Mouse (Mus musculus): ENCODE data around the gene Pxk. TPM values are rescaled to one million over a fixed set of nuclear protein-coding genes. Genes with fewer than 3 reads are reported as not detected.

The Pxk gene
- 51.2 and 63.0 TPM in 2 replicates for polyA plus RNA-seq (2015; fragmentation: Nextera tagmentation; extraction: Ambion mirVana)

DNA sequence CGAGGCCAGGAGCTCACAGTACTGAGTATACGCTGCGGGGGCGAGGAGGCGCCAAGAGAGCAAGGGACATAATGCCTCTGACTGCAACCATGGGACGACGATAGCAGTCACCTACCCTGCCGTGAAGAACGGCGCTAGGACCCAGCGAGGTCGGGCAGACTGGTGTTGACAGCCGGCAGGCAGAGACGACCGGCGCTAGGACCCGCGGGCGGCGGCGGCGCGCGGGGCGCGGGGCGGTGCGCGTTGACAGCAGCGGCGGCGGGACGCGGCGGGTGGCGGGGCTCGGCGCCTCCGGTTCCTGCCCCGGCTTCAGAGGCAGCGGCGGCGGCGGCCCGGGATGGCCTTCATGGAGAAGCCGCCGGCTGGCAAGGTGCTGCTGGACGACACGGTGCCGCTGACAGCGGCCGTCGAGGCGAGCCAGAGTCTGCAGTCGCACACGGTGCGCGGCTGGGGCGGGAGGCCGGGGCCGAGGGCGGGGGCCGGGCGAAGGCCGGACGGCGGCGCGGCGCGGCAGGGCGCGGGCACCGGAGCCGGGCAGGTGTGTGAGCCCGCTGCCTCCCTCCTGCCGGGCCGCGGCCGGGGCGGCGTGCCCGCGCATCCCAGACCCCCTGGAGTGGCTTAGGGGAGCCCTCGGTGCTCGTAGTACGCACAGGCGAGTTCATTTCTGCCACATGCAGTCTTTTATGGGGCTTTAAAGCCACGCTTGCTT is at the start of gene Pxk:
Pxk (plus strand) TSS at position 234 of the 709 bp plus-strand sequence.
- Histone ChIP-seq H3K9ac (replicated peaks; ENCODE audit: low read depth, low read length) (peak within 1 kb of the TSS; percentile 78), H3K4me3 (replicated peaks; ENCODE audit: low read length) (peak within 1 kb of the TSS; percentile 69), H3K9me3 (ENCODE audit: control insufficient read depth, low read length) (no peaks in the 10 kb centered on the region), H3K27me3 (replicated peaks; ENCODE audit: control insufficient read depth, insufficient read depth, low read length) (no peaks in the 10 kb centered on the region), H3K27ac (ENCODE audit: low read length) (peak within 1 kb of the TSS; percentile 42; the same call in 1 of the 2 replicates), H3K36me3 (ENCODE audit: control insufficient read depth, insufficient read depth) (no peaks in the 10 kb centered on the region), H3K4me1 (replicated peaks; ENCODE audit: control insufficient read depth, insufficient read depth, low read length) (peaks cover 23% of the 10 kb centered on the region), H3K4me2 (ENCODE audit: low read length) (peak within 1 kb of the TSS; percentile 48)
- peak; percentile 96 for ATAC-seq
- under 1% methylated on average over 60 of the region's 89 CpGs for WGBS

DNA sequence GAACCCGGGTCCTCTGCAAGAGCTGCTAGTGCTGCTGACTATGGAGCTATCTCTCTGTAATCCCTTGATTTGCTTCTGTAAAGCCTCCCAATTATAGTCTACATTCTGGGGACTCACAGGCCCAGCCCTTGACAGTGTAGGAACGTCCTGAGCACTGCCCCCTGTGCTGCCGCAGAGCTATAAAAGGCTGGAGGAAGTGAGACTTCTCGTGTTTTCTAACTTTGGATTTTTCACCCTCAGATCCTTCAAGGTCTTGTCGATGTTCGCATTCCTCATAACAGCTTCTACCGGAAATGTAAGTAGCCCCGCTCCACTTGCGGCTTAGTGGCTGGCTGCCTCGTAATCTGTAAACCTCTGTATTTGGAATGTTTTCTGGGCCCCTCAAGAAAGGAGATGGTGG is 48.7 kb upstream of the Pxk start:
- no peak overlapping the region for H3K9ac ChIP-seq (replicated peaks; ENCODE audit: low read depth, low read length)
- WGBS, result 94% methylated on average over 10 of the region's 10 CpGs
- H3K4me3 ChIP-seq (replicated peaks; ENCODE audit: low read length), result no peak overlapping the region
- no peak overlapping the region for H3K27ac ChIP-seq (ENCODE audit: low read length)
- ATAC-seq, result no peak
- no peak overlapping the region for H3K4me2 ChIP-seq (ENCODE audit: low read length)
- H3K9me3 ChIP-seq (ENCODE audit: control insufficient read depth, low read length), result no peaks in the 10 kb centered on the region
- peaks cover 17% of the 10 kb centered on the region for H3K36me3 ChIP-seq (ENCODE audit: control insufficient read depth, insufficient read depth)
- H3K4me1 ChIP-seq (replicated peaks; ENCODE audit: control insufficient read depth, insufficient read depth, low read length), result no peaks in the 10 kb centered on the region
- H3K27me3 ChIP-seq (replicated peaks; ENCODE audit: control insufficient read depth, insufficient read depth, low read length), result no peaks in the 10 kb centered on the region

DNA sequence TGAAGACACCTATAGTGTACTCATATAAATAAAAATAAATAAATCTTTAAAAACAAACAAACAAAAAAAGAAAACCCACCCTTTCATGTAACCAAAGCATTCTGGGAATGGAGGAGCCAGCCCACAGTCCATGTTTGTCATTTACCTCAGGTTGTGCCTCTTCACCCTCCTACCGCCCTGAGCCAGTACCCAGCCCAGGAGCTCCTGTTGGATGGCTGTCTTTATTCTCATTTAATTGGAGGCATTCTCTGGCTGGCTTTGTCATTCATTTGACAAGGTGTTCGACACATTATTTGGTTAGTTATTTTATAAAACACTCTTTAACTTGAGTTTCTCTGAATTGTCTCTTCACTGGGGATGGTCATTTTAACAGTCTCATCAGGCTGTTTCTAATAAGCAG is 46.1 kb upstream of the Pxk start:
- Histone ChIP-seq H3K9me3 (ENCODE audit: control insufficient read depth, low read length) (no peaks in the 10 kb centered on the region), H3K4me1 (replicated peaks; ENCODE audit: control insufficient read depth, insufficient read depth, low read length) (no peaks in the 10 kb centered on the region), H3K36me3 (ENCODE audit: control insufficient read depth, insufficient read depth) (peaks cover 11% of the 10 kb centered on the region), H3K27ac (ENCODE audit: low read length) (no peak overlapping the region), H3K9ac (replicated peaks; ENCODE audit: low read depth, low read length) (no peak overlapping the region), H3K4me3 (replicated peaks; ENCODE audit: low read length) (no peak overlapping the region), H3K27me3 (replicated peaks; ENCODE audit: control insufficient read depth, insufficient read depth, low read length) (no peaks in the 10 kb centered on the region), H3K4me2 (ENCODE audit: low read length) (no peak overlapping the region)
- WGBS, result 83% methylated on average over 2 of the region's 2 CpGs
- no peak for ATAC-seq

DNA sequence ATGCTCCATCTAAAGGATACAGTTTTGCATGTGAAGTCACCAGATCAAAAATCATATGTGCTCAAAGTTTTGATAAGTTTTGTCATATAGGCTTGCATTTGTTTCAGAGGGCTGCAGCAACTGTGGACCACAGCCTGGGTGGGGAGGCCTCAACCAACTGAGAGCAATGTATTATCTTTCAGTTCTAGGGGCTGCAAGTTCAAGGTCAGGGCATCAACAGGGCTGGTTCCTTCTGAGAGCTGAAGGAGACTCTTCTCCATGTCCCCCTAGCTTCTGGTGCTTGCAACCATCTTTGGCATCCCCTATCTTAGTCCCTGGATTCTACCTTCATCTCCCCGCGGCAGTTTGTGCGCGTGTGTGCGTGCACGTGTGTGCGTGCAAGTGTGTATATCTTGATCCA is 45.4 kb upstream of the Pxk start:
- Histone ChIP-seq H3K27me3 (replicated peaks; ENCODE audit: control insufficient read depth, insufficient read depth, low read length) (no peaks in the 10 kb centered on the region), H3K27ac (ENCODE audit: low read length) (no peak overlapping the region), H3K4me1 (replicated peaks; ENCODE audit: control insufficient read depth, insufficient read depth, low read length) (no peaks in the 10 kb centered on the region), H3K4me2 (ENCODE audit: low read length) (no peak overlapping the region), H3K4me3 (replicated peaks; ENCODE audit: low read length) (no peak overlapping the region), H3K9me3 (ENCODE audit: control insufficient read depth, low read length) (no peaks in the 10 kb centered on the region), H3K36me3 (ENCODE audit: control insufficient read depth, insufficient read depth) (peaks cover 8% of the 10 kb centered on the region), H3K9ac (replicated peaks; ENCODE audit: low read depth, low read length) (no peak overlapping the region)
- ATAC-seq, result no peak
- 97% methylated on average over 7 of the region's 7 CpGs for WGBS

DNA sequence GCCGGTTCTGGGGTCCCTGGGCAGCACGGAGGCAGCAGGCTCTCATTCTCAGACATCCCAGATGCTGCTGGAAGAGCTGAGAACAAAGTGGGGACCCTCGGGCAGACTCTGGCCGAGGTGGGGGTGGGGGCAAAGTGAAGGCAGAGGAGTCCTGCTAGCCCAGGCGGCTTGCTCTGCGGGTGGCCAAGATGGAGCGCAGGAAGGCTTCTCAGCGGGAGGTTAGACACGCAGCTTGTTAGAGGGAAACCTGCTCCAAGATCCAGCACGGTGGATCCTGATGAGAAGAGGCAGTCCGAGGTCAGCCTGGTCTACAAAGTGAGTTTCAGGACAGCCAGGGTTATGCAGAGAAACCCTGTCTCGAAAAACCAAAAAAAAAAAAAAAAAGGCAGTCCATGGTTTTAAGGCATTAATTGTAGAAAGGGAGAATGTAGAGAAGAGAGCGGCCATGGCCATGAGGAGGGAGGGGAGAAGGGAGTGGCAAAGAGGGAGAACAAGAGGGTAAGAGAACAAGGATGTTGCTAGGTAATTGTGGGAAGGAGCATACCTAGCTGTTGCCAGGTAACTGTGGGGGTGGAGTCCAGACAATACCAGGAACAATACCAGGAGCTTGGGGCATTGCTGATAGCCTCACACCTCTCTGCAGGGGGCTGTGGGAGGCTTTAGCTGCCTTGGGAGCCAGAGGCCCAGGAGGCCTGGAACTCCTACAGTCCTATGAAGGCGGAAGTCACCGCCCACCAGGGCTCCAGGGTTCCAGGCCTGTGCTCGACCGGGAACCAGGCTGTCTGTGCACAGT is 43.5 kb upstream of the Pxk start:
- Histone ChIP-seq H3K9ac (replicated peaks; ENCODE audit: low read depth, low read length) (no peak overlapping the region), H3K4me2 (ENCODE audit: low read length) (no peak overlapping the region), H3K27ac (ENCODE audit: low read length) (no peak overlapping the region), H3K9me3 (ENCODE audit: control insufficient read depth, low read length) (no peaks in the 10 kb centered on the region), H3K27me3 (replicated peaks; ENCODE audit: control insufficient read depth, insufficient read depth, low read length) (no peaks in the 10 kb centered on the region), H3K4me1 (replicated peaks; ENCODE audit: control insufficient read depth, insufficient read depth, low read length) (no peaks in the 10 kb centered on the region), H3K4me3 (replicated peaks; ENCODE audit: low read length) (no peak overlapping the region), H3K36me3 (ENCODE audit: control insufficient read depth, insufficient read depth) (peaks cover 4% of the 10 kb centered on the region)
- 26% methylated on average over 17 of the region's 17 CpGs for WGBS
- no peak for ATAC-seq

DNA sequence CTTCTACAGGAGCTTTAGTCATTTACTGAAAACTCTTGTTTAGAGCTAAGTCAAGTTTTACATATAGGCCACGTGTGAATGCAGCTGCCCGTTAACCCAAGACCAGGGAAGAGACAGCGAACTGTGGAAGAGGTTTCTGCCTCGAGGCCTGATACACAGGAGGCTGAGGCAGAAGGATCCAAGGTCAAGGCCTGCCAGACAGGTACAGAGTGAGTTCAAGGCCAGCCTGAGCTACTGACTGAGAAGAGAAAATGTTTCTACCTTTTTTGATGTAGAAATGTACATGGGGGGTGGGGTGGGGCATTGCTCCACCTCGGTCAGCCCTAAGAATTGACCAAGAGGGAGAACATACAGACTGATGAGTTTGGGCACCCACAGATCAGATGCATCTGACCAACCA is 41.9 kb upstream of the Pxk start:
- H3K27ac ChIP-seq (ENCODE audit: low read length), result no peak overlapping the region
- 93% methylated on average over 5 of the region's 5 CpGs for WGBS
- H3K4me1 ChIP-seq (replicated peaks; ENCODE audit: control insufficient read depth, insufficient read depth, low read length), result no peaks in the 10 kb centered on the region
- no peak overlapping the region for H3K4me2 ChIP-seq (ENCODE audit: low read length)
- H3K36me3 ChIP-seq (ENCODE audit: control insufficient read depth, insufficient read depth), result no peaks in the 10 kb centered on the region; the same call in 1 of the 2 replicates
- no peak overlapping the region for H3K9ac ChIP-seq (replicated peaks; ENCODE audit: low read depth, low read length)
- no peak overlapping the region for H3K4me3 ChIP-seq (replicated peaks; ENCODE audit: low read length)
- no peaks in the 10 kb centered on the region for H3K9me3 ChIP-seq (ENCODE audit: control insufficient read depth, low read length)
- ATAC-seq, result no peak
- no peaks in the 10 kb centered on the region for H3K27me3 ChIP-seq (replicated peaks; ENCODE audit: control insufficient read depth, insufficient read depth, low read length)

DNA sequence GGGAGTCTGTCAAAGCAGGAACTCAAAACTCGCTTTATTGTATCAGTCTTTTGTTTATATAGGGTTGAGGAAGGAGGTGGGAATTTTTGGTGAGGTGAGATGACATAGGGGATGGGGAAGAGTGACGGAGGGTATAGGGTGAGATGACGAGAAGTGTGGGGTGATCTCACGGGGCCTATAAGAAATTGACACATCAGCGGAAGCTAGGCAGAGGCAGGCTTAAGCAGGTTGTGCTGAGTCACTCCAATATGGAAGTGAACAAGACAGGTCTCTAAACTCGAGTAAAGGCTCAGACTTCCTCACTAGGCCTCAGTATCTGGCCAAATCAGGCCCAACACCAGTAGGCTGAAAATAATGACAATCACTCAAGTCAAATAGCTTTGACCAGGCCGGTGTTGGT is 38.1 kb upstream of the Pxk start:
- WGBS, result 95% methylated on average over 7 of the region's 7 CpGs
- no peak for ATAC-seq

DNA sequence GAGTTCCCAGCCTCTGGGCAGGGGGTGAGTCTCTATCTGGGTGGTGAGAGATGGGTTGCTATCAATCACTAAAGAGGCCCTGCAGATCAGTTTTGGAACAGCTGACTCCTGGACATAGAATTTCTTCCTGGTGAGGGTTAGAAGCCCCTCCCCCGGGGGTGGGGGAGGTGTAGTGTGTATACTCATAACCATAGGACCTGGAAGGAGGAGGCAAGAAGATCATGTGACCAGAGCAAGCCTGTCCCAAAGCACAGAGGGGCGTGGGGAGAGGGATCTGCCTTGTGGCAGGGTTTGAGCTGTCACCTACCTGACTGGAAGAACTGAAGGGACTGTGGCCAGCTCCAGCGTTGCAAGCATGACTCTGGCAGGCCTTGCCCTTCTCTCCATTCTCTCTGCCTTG is 35.9 kb upstream of the Pxk start:
- H3K36me3 ChIP-seq (ENCODE audit: control insufficient read depth, insufficient read depth), result no peaks in the 10 kb centered on the region
- peak overlapping the region; percentile 70; the same call in 1 of the 2 replicates for H3K27ac ChIP-seq (ENCODE audit: low read length)
- H3K27me3 ChIP-seq (replicated peaks; ENCODE audit: control insufficient read depth, insufficient read depth, low read length), result no peaks in the 10 kb centered on the region
- no peak overlapping the region for H3K4me2 ChIP-seq (ENCODE audit: low read length)
- WGBS, result 33% methylated on average over 3 of the region's 3 CpGs
- no peak overlapping the region for H3K4me3 ChIP-seq (replicated peaks; ENCODE audit: low read length)
- ATAC-seq, result no peak
- peaks cover 5% of the 10 kb centered on the region for H3K4me1 ChIP-seq (replicated peaks; ENCODE audit: control insufficient read depth, insufficient read depth, low read length)
- H3K9ac ChIP-seq (replicated peaks; ENCODE audit: low read depth, low read length), result no peak overlapping the region
- H3K9me3 ChIP-seq (ENCODE audit: control insufficient read depth, low read length), result no peaks in the 10 kb centered on the region

More for the DNA sequence above, 38.1 kb upstream of the Pxk start:
- H3K36me3 ChIP-seq (ENCODE audit: control insufficient read depth, insufficient read depth), result no peaks in the 10 kb centered on the region
- no peaks in the 10 kb centered on the region for H3K9me3 ChIP-seq (ENCODE audit: control insufficient read depth, low read length)
- H3K27me3 ChIP-seq (replicated peaks; ENCODE audit: control insufficient read depth, insufficient read depth, low read length), result no peaks in the 10 kb centered on the region
- peaks cover 5% of the 10 kb centered on the region for H3K4me1 ChIP-seq (replicated peaks; ENCODE audit: control insufficient read depth, insufficient read depth, low read length)
- H3K4me3 ChIP-seq (replicated peaks; ENCODE audit: low read length), result no peak overlapping the region
- H3K9ac ChIP-seq (replicated peaks; ENCODE audit: low read depth, low read length), result no peak overlapping the region
- no peak overlapping the region for H3K27ac ChIP-seq (ENCODE audit: low read length)
- H3K4me2 ChIP-seq (ENCODE audit: low read length), result no peak overlapping the region

DNA sequence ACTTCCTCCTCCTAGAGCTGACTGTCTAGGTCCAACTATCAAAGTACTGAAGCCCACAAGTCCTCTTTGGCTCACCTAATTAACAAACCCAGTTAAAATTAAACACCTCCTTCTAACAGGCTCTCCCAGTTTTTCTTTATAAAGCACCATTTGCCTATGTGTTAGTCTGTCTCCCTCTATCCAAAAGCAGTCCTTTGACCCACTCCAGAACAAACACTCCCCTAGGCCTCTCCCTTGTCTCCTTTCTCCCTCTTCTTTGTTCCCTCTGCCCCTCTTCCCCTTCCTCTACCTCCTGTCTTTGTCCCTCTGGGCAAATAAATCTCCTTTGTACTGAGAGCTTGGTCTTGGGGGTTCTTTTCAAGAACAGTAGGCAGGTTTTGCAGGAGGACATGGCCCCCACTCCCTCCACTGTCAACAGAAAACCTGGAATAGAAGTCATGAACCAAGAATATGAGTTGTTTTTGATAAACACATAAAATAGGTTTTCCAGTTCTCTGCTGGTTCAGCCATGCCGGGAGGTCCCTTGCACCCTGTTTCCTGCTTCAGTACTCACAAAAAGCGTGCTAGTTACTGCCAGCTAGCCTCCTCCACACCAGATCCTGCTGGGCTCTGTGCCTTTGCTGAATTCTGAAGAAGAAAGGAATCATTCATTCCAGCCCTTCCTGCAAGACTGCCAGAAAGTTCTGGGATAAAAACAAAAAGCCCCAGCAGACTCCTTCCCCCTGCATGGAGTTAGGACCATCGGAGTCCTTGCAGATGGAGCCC is 35.3 kb upstream of the Pxk start:
- Histone ChIP-seq H3K27me3 (replicated peaks; ENCODE audit: control insufficient read depth, insufficient read depth, low read length) (no peaks in the 10 kb centered on the region), H3K4me3 (replicated peaks; ENCODE audit: low read length) (no peak overlapping the region), H3K4me2 (ENCODE audit: low read length) (no peak overlapping the region), H3K9me3 (ENCODE audit: control insufficient read depth, low read length) (no peaks in the 10 kb centered on the region), H3K4me1 (replicated peaks; ENCODE audit: control insufficient read depth, insufficient read depth, low read length) (peaks cover 5% of the 10 kb centered on the region), H3K27ac (ENCODE audit: low read length) (peak overlapping the region; percentile 70), H3K36me3 (ENCODE audit: control insufficient read depth, insufficient read depth) (no peaks in the 10 kb centered on the region), H3K9ac (replicated peaks; ENCODE audit: low read depth, low read length) (no peak overlapping the region)
- peak; percentile 81 for ATAC-seq
- 23% methylated on average over 3 of the region's 3 CpGs for WGBS

Data from forebrain, embryonic 16.5 days (tissue).